Mouse (Mus musculus) regulatory T cell (primary cell): ENCODE results near the gene Bicdl2.

Source experiments
- in situ Hi-C: fragments of 300-600 bp; cut with MboI, MseI; formaldehyde crosslinking; loops from one replicate; pipeline ENCODE4 v1.15.1; 2025; ENCODE audit warnings: high pct_unique_total_duplicates

The Bicdl2 gene

DNA sequence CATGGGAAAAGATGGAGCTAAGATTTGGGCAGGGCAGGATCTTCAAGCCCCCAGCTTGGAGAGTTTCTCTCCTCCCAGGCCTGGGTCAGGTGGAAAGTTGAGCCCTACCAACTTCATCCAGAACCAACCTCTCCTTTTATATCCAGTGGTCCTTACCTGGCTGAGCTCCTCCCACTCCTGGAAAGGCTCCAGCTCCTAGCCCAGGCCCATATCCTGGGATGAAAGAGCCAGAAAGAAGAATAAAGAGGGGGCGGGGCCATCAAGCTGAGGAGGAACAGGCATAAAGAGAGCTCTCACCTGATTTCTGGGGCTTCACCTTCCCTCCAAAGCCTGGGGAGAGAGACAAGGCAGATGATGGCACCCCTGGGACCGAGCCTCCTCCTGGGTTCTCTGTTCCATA is 56.7 kb downstream of the Bicdl2 start:
- in situ Hi-C loops, result loop anchor here (10.0 kb wide), 1 partner anchor 1642 kb away; no protein-coding TSS in a partner anchor
